Mouse (Mus musculus) C2C12 (cell line): ENCODE measurements at regions not wholly inside any gene's neighbourhood (a gene's known extent, or its start where the extent isn't known, plus 50 kb on each side); places are given as distances from the start of the nearest gene placed in this dataset.

Experiments
- H3K27me3 ChIP-seq: one replicate; pipeline ENCODE4 v1.6.1; 2011; ENCODE audit not compliant: control insufficient read depth, insufficient read depth, insufficient read length
- H3K36me3 ChIP-seq: one replicate; pipeline ENCODE4 v1.6.1; 2011; ENCODE audit not compliant: control insufficient read depth, insufficient read depth
- H3K4me3 ChIP-seq: one replicate; pipeline ENCODE4 v1.5.1; 2011; ENCODE audit warnings: mild to moderate bottlenecking, control low read depth; ENCODE audit not compliant: poor library complexity, insufficient read depth, severe bottlenecking
- H3K79me2 ChIP-seq: one replicate; pipeline ENCODE4 v1.6.1; 2011; ENCODE audit not compliant: control insufficient read depth, insufficient read depth
- H3K79me3 ChIP-seq: one replicate; pipeline ENCODE4 v1.6.1; 2011; ENCODE audit warnings: low read depth, control low read depth
- H3ac ChIP-seq: one replicate; pipeline ENCODE3; 2011; ENCODE audit warnings: low read depth; ENCODE audit not compliant: control insufficient read depth, insufficient read length
- CEBPB ChIP-seq: IDR thresholded peaks from one replicate; pipeline ENCODE4 v1.6.1; 2011; ENCODE audit warnings: low read depth, mild to moderate bottlenecking, control low read depth, moderate library complexity
- CTCF ChIP-seq: IDR thresholded peaks from one replicate; pipeline ENCODE4 v1.5.1; 2011; ENCODE audit not compliant: control insufficient read depth, insufficient read depth, insufficient read length
- FOSL1 ChIP-seq: IDR thresholded peaks from one replicate; pipeline ENCODE4 v1.8.0; 2011; ENCODE audit warnings: mild to moderate bottlenecking, low read length; ENCODE audit not compliant: poor library complexity, insufficient read depth, severe bottlenecking
- MAX ChIP-seq: IDR thresholded peaks from one replicate; pipeline ENCODE4 v1.6.1; 2011; ENCODE audit warnings: mild to moderate bottlenecking, control low read depth
- MYOD1 ChIP-seq: IDR thresholded peaks from one replicate; pipeline ENCODE4 v1.6.1; 2011; ENCODE audit warnings: low read depth; ENCODE audit not compliant: control insufficient read depth, insufficient read length
- MYOG ChIP-seq: IDR thresholded peaks from one replicate; pipeline ENCODE4 v1.6.1; 2011; ENCODE audit not compliant: control insufficient read depth, insufficient read length; ENCODE audit errors: extremely low read depth
- USF1 ChIP-seq: IDR thresholded peaks from one replicate; pipeline ENCODE4 v1.6.1; 2011; ENCODE audit warnings: low read depth, mild to moderate bottlenecking, control low read depth, moderate library complexity

DNA sequence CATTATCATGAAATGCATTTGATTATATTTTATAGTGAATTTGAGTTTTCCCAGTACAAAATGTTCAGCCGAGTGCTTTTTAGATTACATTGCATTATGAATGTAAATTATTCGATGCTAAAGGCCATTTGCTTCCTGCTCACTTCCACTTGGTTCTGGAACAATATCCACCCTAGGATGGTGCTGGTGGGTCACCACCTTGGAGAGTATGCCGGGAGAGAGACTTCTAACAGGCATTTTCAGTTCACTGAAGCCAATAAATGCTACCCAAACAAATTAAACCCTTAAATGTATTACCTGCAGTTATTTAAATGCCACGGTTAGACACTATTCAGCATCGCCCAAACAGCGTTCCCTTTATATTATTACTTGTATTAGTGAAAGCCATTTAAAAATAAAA is 159.6 kb downstream of the 1190002N15Rik start:
- H3K27me3 ChIP-seq = no peaks in the 10 kb centered on the region

DNA sequence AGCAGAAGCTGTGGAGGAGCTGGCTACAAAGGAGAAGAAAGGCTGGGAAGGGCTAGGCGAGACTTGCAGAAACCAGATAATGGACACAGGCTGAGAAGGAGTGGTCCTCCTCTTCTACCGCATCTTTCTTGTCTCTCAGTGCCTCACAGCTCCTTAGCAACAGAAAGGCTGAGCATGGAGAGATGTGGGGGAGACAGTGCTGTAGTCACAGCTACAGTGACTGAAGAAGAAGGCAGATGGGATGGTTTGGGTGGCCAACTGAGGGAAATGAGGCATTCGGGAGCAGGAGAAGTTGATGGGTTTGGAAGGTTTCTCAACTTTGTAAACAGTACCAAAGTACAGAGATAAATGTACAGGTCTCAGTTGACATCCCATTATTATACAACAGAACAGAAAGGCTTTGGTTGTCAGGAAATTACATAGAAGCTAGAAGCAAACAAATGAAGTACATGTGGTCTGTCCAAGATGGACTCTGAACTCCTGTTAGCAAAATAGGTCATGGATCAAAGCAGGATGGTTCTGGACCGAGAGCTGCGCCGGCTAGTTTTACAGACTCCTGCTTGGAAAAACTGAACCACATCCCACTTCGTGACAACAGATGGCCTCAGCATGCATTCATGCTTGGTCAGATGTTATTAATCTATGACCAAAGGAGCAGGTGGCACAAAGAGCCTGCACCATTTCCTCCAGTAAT is 160.4 kb downstream of the 1190002N15Rik start:
- Histone ChIP-seq H3K27me3 (no peaks in the 10 kb centered on the region), H3K4me3 (no peak overlapping the region), H3K36me3 (no peaks in the 10 kb centered on the region), H3K79me3 (no peaks in the 10 kb centered on the region), H3ac (no peak overlapping the region), H3K79me2 (no peaks in the 10 kb centered on the region)
- no peak for TF ChIP-seq FOSL1
- TF ChIP-seq USF1 = no peak
- TF ChIP-seq MYOD1 = no peak
- TF ChIP-seq MYOG = no peak
- TF ChIP-seq MAX = no peak
- TF ChIP-seq CTCF = no peak
- TF ChIP-seq CEBPB = no peak

More for the DNA sequence above, 159.6 kb downstream of the 1190002N15Rik start:
- Histone ChIP-seq H3K4me3 (no peak overlapping the region), H3K79me2 (no peaks in the 10 kb centered on the region), H3K36me3 (no peaks in the 10 kb centered on the region), H3ac (no peak overlapping the region), H3K79me3 (no peaks in the 10 kb centered on the region)
- TF ChIP-seq CTCF (no peak), FOSL1 (no peak), CEBPB (no peak)

- H3K27me3 ChIP-seq = no peaks in the 10 kb centered on the region
- H3K4me3 ChIP-seq = no peak overlapping the region
- no peaks in the 10 kb centered on the region for H3K79me2 ChIP-seq
- no peak overlapping the region for H3ac ChIP-seq
- H3K36me3 ChIP-seq = no peaks in the 10 kb centered on the region
- TF ChIP-seq MAX (no peak), CTCF (no peak), MYOG (no peak), MYOD1 (no peak)
- H3K79me3 ChIP-seq = no peaks in the 10 kb centered on the region
Measured at GRCm38 (mm10) chr9:94370976-94371375, 166.9 kb downstream of the 1190002N15Rik start.

DNA sequence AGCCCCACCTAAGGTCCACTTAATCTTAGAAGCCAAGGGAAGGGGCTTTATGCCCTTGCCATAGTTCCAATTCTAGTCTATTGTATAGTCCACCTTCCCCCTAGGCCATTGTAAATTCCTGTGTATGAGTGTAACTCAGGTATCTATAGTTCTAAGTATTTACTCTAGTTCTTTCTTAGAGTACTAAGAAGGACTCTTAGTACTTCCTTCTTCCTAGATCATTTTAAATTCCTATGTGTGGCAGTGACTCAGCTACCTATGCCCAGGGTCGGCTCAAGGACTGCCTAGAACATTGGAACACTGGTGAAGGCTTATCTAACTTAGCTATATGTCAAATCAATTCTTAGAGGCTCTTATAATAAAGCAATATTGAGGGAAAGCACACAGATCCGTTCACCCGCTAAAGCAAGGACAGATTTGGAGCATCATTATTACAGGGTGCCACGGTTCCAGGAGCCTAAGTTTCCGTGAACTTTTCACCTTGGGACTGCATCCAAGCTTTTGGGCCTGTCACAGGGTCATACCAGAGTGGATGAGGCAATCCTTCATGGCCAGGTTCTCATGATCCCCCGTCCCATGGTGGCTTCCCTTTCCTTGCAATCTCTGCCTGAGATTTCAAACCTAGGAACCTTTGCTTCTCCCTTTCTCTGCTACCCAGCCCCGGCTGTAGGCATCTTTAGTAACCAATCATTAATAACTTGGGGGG is 169.5 kb downstream of the 1190002N15Rik start:
- Histone ChIP-seq H3K79me3 (no peaks in the 10 kb centered on the region), H3K36me3 (no peaks in the 10 kb centered on the region), H3K4me3 (no peak overlapping the region), H3K79me2 (no peaks in the 10 kb centered on the region), H3K27me3 (no peaks in the 10 kb centered on the region), H3ac (no peak overlapping the region)
- TF ChIP-seq MAX (no peak), CEBPB (no peak), CTCF (no peak), MYOD1 (no peak), FOSL1 (no peak), USF1 (no peak), MYOG (no peak)

DNA sequence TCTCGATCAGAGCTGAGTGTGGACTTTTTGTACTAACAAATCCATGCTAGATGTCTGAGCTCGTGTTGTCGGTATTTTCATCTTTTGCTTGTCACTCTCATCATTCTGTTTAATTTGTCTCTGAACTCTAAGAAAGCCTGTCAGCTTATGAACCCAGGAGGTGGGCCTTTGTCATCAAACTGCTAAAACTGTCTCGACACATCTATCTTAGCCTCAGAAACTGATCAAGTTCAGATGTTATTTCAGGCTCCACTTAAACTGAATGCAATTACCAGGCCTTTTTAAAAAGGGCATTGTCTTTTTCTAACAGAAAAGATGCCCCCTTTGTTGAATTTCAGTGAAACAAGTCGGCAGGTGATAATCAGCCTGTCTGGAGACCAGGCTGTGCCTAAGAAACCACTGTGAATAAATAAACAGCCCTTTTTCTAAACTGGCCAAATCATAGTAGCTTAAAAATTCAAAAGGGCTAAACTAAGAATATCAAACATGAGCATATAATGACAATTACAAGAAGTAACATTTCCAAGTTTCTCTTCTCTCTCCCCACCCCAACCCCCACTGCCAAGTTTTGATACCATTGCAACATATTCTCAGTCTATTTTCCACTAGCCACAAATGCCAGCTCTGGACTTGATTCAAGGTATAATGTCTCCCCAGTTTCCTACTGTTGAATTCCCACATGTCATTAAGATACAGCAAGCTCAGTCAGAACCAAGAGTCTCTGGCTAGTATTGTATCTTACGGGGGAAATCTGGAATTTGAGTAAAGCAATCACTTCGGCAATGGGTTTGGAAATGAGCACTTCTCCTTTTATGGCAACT is 175.8 kb downstream of the 1190002N15Rik start:
- TF ChIP-seq MYOG (no peak), FOSL1 (no peak), MAX (no peak), USF1 (no peak), MYOD1 (no peak), CEBPB (no peak), CTCF (no peak)
- no peak overlapping the region for H3K4me3 ChIP-seq

More for the DNA sequence above, 175.8 kb downstream of the 1190002N15Rik start:
- H3K27me3 ChIP-seq = no peaks in the 10 kb centered on the region
- no peaks in the 10 kb centered on the region for H3K79me2 ChIP-seq
- H3K79me3 ChIP-seq = no peaks in the 10 kb centered on the region
- H3ac ChIP-seq = no peak overlapping the region
- H3K36me3 ChIP-seq = no peaks in the 10 kb centered on the region
